Mouse (Mus musculus): Measurements from ENCODE around the gene Zfand6.

- TF ChIP-seq CTCF (IDR thresholded peaks at IDR 0.05; ENCODE audit: control insufficient read depth, insufficient read depth, low read length) (no peak), POLR2A (IDR thresholded peaks at IDR 0.05; ENCODE audit: borderline replicate concordance, control insufficient read depth, low read depth, low read length) (no peak)
Observed at GRCm38 (mm10) chr7:84591347-84591746, 98.4 kb downstream of the Zfand6 start.
